Mouse (Mus musculus) stomach, postnatal 0 days (tissue): Measurements from ENCODE around the gene Nfs1. TPM values are rescaled to one million over a fixed set of nuclear protein-coding genes. Genes with fewer than 3 reads are reported as not detected.
A peak's percentile ranks its signal among the peaks of the same experiment; 100 is the strongest.

Experiments
- ATAC-seq: fragments of 200-750 bp; cut with Nextera tagmentation; 2 replicates; pipeline ENCODE4 v1.8.0; 2017; ENCODE audit not compliant: low FRiP score, low TSS enrichment
- DNase-seq: peaks from one replicate; pipeline ENCODE4 v3.0.0-alpha.2; 2016; ENCODE audit warnings: low spot score
- H3K27ac ChIP-seq: fragments of 300-500 bp; sonication (generic); replicated peaks from 2 replicates; pipeline ENCODE4 v1.5.1; 2014; ENCODE audit warnings: mild to moderate bottlenecking, control low read depth
- H3K27me3 ChIP-seq: fragments of 300-500 bp; sonication (generic); 2 replicates; pipeline ENCODE4 v1.6.1; 2014; ENCODE audit warnings: low read length; ENCODE audit not compliant: control insufficient read depth, insufficient read depth
- H3K36me3 ChIP-seq: fragments of 300-500 bp; sonication (generic); 2 replicates; pipeline ENCODE4 v1.6.1; 2014; ENCODE audit warnings: low read length, mixed read lengths; ENCODE audit not compliant: control insufficient read depth, insufficient read depth
- H3K4me1 ChIP-seq: fragments of 300-500 bp; sonication (generic); replicated peaks from 2 replicates; pipeline ENCODE4 v1.6.1; 2014; ENCODE audit warnings: antibody characterized with exemption; ENCODE audit not compliant: control insufficient read depth, insufficient read depth
- H3K4me2 ChIP-seq: fragments of 300-500 bp; sonication (generic); replicated peaks from 2 replicates; pipeline ENCODE4 v1.6.1; 2014; ENCODE audit warnings: low read depth, mild to moderate bottlenecking, control low read depth, moderate library complexity
- H3K4me3 ChIP-seq: fragments of 300-500 bp; sonication (generic); 2 replicates; pipeline ENCODE4 v1.5.1; 2014; ENCODE audit warnings: low read depth, low read length, control low read depth
- H3K9ac ChIP-seq: fragments of 300-500 bp; sonication (generic); 2 replicates; pipeline ENCODE4 v1.6.1; 2014; ENCODE audit warnings: mild to moderate bottlenecking, low read length, control low read depth, mixed read lengths
- H3K9me3 ChIP-seq: fragments of 300-500 bp; sonication (generic); 2 replicates; pipeline ENCODE4 v1.6.1; 2016; ENCODE audit warnings: low read length; ENCODE audit not compliant: control insufficient read depth
- CTCF ChIP-seq: IDR thresholded peaks from 2 replicates; pipeline ENCODE4 v1.5.1; 2016; ENCODE audit warnings: antibody characterized with exemption, low read depth, mild to moderate bottlenecking, moderate library complexity
- EP300 ChIP-seq: optimal IDR thresholded peaks from 2 replicates; pipeline ENCODE3; 2016; ENCODE audit warnings: antibody characterized with exemption
- WGBS: fragments of 180-500 bp; shearing (Covaris S2); extraction: QIAGEN DNeasy Blood & Tissue Kit; methylation state at CpG from one replicate; pipeline ENCODE4 v1.1.7; 2014; 5-methylcytosine and 5-hydroxymethylcytosine counted together
- polyA plus RNA-seq: library from polyadenylated mRNA; unstranded; fragments of >200 nt; fragmentation: Nextera tagmentation; extraction: Ambion mirVana; gene quantifications from 2 replicates; pipeline ENCODE4 v1.2.1, GENCODE M21; 2015

Nfs1 gene
- polyA plus RNA-seq, 1 experiment from 2014 or later = 40.3 TPM

DNA sequence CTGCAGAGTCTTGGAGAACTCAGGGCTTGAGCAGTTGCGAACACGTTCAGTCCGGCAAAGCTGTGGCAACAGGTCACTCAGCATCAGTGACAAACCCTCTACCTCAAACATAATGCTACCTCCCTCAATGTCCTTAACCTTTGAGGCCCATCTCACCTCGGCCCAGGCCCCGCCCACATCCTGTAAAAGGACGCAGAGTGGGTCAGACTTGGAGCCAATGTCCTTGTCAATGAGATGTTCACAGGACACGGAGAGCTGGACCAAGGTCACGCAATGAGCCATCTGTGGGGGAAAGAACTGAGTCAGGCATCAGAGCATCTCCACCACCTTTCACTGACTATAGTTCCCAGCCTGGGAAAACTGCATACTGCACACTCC is 64.8 kb downstream of the Nfs1 start:
- H3K27ac ChIP-seq = no peak overlapping the region
- H3K36me3 ChIP-seq = peaks cover 16% of the 10 kb centered on the region
- TF ChIP-seq CTCF (no peak), EP300 (no peak)
- no peak overlapping the region for H3K9ac ChIP-seq
- H3K4me3 ChIP-seq = no peak overlapping the region
- no peaks in the 10 kb centered on the region for H3K4me1 ChIP-seq
- H3K27me3 ChIP-seq = no peaks in the 10 kb centered on the region
- 83% methylated on average over 8 of the region's 8 CpGs for WGBS
- H3K9me3 ChIP-seq = no peaks in the 10 kb centered on the region
- H3K4me2 ChIP-seq = no peak overlapping the region
- DNase-seq = no peak
- ATAC-seq = no peak

- H3K4me3 ChIP-seq = no peak overlapping the region
- no peak for DNase-seq
- no peaks in the 10 kb centered on the region for H3K9me3 ChIP-seq
- 85% methylated on average over 16 of the region's 16 CpGs for WGBS
- no peak overlapping the region for H3K27ac ChIP-seq
- no peak overlapping the region for H3K4me2 ChIP-seq
- no peak for ATAC-seq
- H3K27me3 ChIP-seq = no peaks in the 10 kb centered on the region
- no peak overlapping the region for H3K9ac ChIP-seq
- peaks cover 19% of the 10 kb centered on the region for H3K36me3 ChIP-seq
- H3K4me1 ChIP-seq = no peaks in the 10 kb centered on the region
- no peak for TF ChIP-seq EP300
- TF ChIP-seq CTCF = no peak
These were observed 65.4 kb downstream of the Nfs1 start for GRCm38 (mm10) chr2:156078421-156079182.

- H3K9me3 ChIP-seq = no peaks in the 10 kb centered on the region
- no peaks in the 10 kb centered on the region for H3K27me3 ChIP-seq
- no peaks in the 10 kb centered on the region for H3K4me1 ChIP-seq
- peaks cover 24% of the 10 kb centered on the region for H3K36me3 ChIP-seq
- H3K9ac ChIP-seq = no peak overlapping the region
- DNase-seq (no peak), ATAC-seq (peak; percentile 39; the same call in 1 of the 2 replicates)
- H3K4me2 ChIP-seq = no peak overlapping the region
- H3K27ac ChIP-seq = no peak overlapping the region
- H3K4me3 ChIP-seq = no peak overlapping the region
- WGBS = 87% methylated on average over 7 of the region's 7 CpGs
- no peak for TF ChIP-seq EP300
- TF ChIP-seq CTCF = peak; percentile 47
These were observed 66.5 kb downstream of the Nfs1 start for GRCm38 (mm10) chr2:156077461-156077860.

DNA sequence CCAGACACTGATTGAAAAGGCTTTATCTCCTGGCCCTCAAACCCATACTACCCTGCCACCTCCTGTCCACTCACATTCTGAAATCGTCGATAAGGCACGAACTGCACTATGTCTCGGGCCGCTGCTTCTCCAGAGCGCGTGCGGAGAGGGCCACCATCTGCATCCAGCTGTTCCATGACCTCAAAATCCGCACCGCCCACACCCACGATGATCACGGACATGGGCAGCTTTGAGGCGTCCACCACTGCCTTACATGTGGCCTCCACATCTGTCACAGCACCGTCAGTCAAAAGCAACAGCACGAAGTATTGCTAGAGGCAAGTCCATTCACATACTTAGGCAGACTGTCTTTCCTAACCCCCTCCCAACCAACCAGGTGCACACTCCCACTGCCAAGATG is 70.3 kb downstream of the Nfs1 start:
- Histone ChIP-seq H3K27me3 (no peaks in the 10 kb centered on the region), H3K9ac (no peak overlapping the region), H3K36me3 (peaks cover 25% of the 10 kb centered on the region), H3K4me1 (no peaks in the 10 kb centered on the region), H3K4me2 (no peak overlapping the region), H3K9me3 (no peaks in the 10 kb centered on the region), H3K4me3 (no peak overlapping the region), H3K27ac (no peak overlapping the region)
- no peak for DNase-seq
- 71% methylated on average over 15 of the region's 15 CpGs for WGBS
- no peak for ATAC-seq
- TF ChIP-seq EP300 (no peak), CTCF (no peak)

Other genes with a start within 250 kb of the Nfs1 start
- 41.9 and 46.4 TPM in 2 replicates for gene Uqcc1, start 213.9 kb downstream of the Nfs1 start, polyA plus RNA-seq
- gene Gm15557, start 203.5 kb downstream of the Nfs1 start, polyA plus RNA-seq = not detected in 2 replicates
- gene Gdf5, start 198.8 kb downstream of the Nfs1 start, polyA plus RNA-seq = 1.6 and 1.8 TPM in 2 replicates
- gene Cep250, start 187.7 kb downstream of the Nfs1 start, polyA plus RNA-seq = 4.0 and 4.6 TPM in 2 replicates
- gene 6430550D23Rik, start 136.2 kb downstream of the Nfs1 start, polyA plus RNA-seq = 0.65 and 0.76 TPM in 2 replicates
- 138 and 144 TPM in 2 replicates for gene Ergic3, start 136.1 kb downstream of the Nfs1 start, polyA plus RNA-seq
- 10.1 and 11.7 TPM in 2 replicates for gene Fer1l4, start 91.2 kb downstream of the Nfs1 start, polyA plus RNA-seq
- gene Spag4, start 79.0 kb downstream of the Nfs1 start, polyA plus RNA-seq = 2.7 and 3.0 TPM in 2 replicates
- gene Cpne1, start 32.2 kb downstream of the Nfs1 start, polyA plus RNA-seq = 24.7 and 27.2 TPM in 2 replicates
- gene Rbm12, start 32.2 kb downstream of the Nfs1 start, polyA plus RNA-seq = 8.0 and 8.8 TPM in 2 replicates
- gene Gm28036, start 17.1 kb downstream of the Nfs1 start, polyA plus RNA-seq = 4.3 and 5.1 TPM in 2 replicates
- gene Romo1, start 147 bp downstream of the Nfs1 start, polyA plus RNA-seq = 378 and 415 TPM in 2 replicates
- gene Rbm39, start 36.1 kb upstream of the Nfs1 start, polyA plus RNA-seq = 335 and 349 TPM in 2 replicates
- gene Phf20, start 52.3 kb upstream of the Nfs1 start, polyA plus RNA-seq = 28.4 and 29.3 TPM in 2 replicates
- 6.1 and 6.3 TPM in 2 replicates for gene Cnbd2, start 168.1 kb upstream of the Nfs1 start, polyA plus RNA-seq
- 116 TPM in 2 replicates for gene Scand1, start 168.5 kb upstream of the Nfs1 start, polyA plus RNA-seq